Mouse (Mus musculus) brain, embryonic 14.5 days (tissue): ENCODE data around the gene Pik3r5. TPM values are rescaled to one million over a fixed set of nuclear protein-coding genes. Genes with fewer than 3 reads are reported as not detected.

ENCODE experiments used
- DNase-seq: peaks from one replicate; pipeline ENCODE4 v3.0.0-alpha.2; 2011; ENCODE audit warnings: low read depth
- CTCF ChIP-seq: fragments of 200-500 bp; IDR thresholded peaks from 2 replicates; pipeline ENCODE4 v1.5.1; 2012; ENCODE audit warnings: inconsistent platforms, mild to moderate bottlenecking, moderate library complexity, borderline replicate concordance; ENCODE audit not compliant: insufficient read depth, insufficient read length; ENCODE audit errors: extremely low read depth
- POLR2A ChIP-seq: fragments of 200-500 bp; IDR thresholded peaks from 2 replicates; pipeline ENCODE4 v1.6.1; 2012; ENCODE audit warnings: mild to moderate bottlenecking, inconsistent platforms, borderline replicate concordance; ENCODE audit not compliant: poor library complexity, insufficient read depth, insufficient read length, severe bottlenecking; ENCODE audit errors: extremely low read depth
- polyA plus RNA-seq: library from polyadenylated mRNA; depleted of rRNA; stranded (reverse); fragments of >200 nt; gene quantifications from 2 replicates; pipeline ENCODE4 v1.2.3, GENCODE M21; 2012

Gene Pik3r5
- polyA plus RNA-seq, 1 experiment = 0.74 TPM

GRCm38 (mm10) chr11:68489236-68489635 is 57.3 kb downstream of the Pik3r5 start:
- TF ChIP-seq POLR2A (no peak), CTCF (no peak)
- DNase-seq = no peak

DNA sequence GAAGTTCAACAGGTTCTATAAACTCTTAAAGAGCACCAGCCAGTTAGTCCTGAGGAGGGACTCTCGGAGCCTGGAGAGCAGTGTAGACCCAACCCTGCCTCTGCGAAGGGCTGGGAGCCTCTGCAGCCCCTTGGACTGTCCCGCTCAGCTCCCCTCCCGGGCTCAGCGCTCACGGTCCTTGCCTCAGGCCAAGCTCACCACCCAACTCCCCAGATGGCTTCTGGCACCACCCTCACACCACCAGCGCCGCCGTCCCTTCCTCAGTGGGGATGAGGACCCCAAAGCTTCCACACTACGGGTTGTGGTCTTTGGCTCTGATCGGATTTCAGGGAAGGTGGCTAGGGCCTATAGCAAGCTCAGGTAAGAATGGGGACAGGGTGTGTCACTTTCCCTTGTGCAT is 60.7 kb downstream of the Pik3r5 start:
- no peak for TF ChIP-seq CTCF
- no peak for TF ChIP-seq POLR2A
- no peak for DNase-seq

DNA sequence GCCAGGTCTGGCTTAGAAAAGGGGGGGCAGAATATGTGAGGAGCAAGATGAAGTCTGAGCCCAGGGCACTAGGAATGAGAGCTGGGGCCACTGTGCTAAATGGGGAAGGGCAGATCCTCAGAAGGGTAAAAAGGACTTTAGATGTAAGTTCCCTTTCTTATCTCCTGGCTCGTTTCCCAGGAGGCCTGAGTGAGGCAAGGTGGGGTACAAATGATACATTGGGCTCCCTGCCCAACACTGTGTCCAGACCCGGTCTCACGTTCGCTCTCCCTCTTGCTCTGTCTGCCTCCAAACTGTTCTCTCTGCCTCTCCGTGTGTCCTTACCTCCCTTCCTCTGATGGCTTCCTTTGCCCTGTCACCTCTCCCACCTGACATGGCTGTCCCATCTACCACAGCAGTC is 61.8 kb downstream of the Pik3r5 start:
- TF ChIP-seq CTCF (no peak), POLR2A (no peak)
- no peak for DNase-seq

DNA sequence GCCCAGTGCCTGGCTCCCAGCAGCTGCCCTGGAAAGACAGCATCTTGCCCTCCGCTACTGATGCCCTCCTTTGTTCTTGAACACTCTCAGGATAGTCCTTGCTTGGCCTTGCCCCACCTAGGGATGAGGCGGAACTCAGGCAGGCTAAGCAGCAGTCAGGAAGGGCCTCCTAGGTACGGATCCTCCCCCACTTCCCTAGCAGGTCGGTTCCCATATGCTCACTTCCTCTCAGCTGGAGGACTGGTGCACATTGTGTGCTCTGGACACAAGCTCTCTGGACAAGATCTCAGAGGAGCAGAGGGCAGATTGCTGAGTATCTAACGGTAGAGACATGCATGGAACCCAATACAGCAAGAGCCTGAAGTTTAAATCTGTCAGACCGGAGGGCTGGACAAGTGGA is 65.2 kb downstream of the Pik3r5 start:
- DNase-seq = no peak
- TF ChIP-seq POLR2A (no peak), CTCF (no peak)

- no peak for DNase-seq
Measured at GRCm38 (mm10) chr11:68498517-68498916, 66.6 kb downstream of the Pik3r5 start.

GRCm38 (mm10) chr11:68498999-68499699 is 67.2 kb downstream of the Pik3r5 start:
- DNase-seq = no peak
- no peak for TF ChIP-seq CTCF
- no peak for TF ChIP-seq POLR2A

More at GRCm38 (mm10) chr11:68498517-68498916, 66.6 kb downstream of the Pik3r5 start:
- TF ChIP-seq POLR2A = no peak
- TF ChIP-seq CTCF = no peak

- DNase-seq = no peak
- no peak for TF ChIP-seq POLR2A
- no peak for TF ChIP-seq CTCF
Measured at GRCm38 (mm10) chr11:68500949-68501350, 69.0 kb downstream of the Pik3r5 start.

GRCm38 (mm10) chr11:68502408-68502807 is 70.5 kb downstream of the Pik3r5 start:
- no peak for DNase-seq
- TF ChIP-seq POLR2A = no peak
- TF ChIP-seq CTCF = no peak

DNA sequence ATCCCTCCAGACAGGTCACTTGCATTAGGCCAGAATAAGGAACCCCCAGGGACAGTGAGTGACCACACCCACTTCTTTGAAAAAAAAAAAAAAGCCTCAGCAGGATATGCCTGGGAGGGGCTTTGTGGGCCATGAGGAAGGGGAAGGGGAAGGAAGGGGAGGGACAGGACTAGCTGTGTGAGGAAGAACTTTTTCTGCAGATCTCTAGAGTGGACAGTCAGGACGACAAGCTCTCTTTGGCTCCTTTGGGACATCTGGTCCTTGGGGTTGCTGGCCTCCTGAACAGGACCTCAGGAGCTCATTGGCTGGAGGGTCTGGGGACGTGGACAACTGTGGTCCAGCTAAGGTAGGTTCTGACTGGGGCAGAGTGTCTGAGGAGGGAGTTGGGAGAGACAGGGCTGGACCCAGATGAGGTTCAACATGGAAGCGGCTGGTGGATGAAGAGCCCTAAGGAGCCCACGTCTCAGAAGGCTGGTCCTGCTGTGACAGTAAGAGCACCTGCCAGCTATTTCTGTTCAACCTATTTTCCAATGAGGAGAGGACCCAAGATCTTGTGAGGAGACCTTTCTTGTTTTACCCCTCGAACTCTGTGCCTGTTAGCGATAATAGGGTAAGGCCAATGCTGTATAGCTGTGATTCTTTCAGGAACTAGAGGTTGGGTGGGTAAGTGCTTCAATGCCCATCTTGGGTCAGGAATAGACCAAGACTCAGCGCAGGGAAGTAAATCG is 71.1 kb downstream of the Pik3r5 start, which contains the start of gene Pik3r6:
Gene Pik3r6, plus strand, starts transcription at position 118 of the 728 bp plus-strand sequence.
- TF ChIP-seq CTCF (no peak), POLR2A (no peak)
- DNase-seq = no peak

GRCm38 (mm10) chr11:68504913-68505312 is 73.0 kb downstream of the Pik3r5 start:
- TF ChIP-seq CTCF = no peak
- no peak for TF ChIP-seq POLR2A
- no peak for DNase-seq

DNA sequence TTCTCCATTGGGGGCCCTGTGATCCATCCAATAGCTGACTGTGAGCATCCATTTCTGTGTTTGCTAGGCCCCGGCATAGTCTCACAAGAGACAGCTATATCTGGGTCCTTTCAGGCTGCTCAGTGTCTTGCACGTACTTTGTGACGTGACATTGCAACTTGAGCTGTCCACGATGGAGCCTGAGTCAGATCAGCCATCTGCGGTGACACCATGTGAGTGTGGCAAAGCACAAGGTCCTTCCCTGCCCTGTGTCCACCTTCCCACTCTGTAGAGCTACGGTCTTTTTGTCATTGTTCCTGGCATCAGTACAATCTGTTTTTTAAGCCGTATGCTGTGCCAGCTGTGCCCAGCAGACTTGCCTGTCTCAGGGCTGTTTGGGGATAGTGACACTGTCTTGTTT is 75.3 kb downstream of the Pik3r5 start:
- TF ChIP-seq POLR2A (no peak), CTCF (no peak)

More for the DNA sequence above, 75.3 kb downstream of the Pik3r5 start:
- no peak for DNase-seq
